Mouse (Mus musculus) spleen, postnatal 0 days (tissue): ENCODE measurements around the gene Mettl14. TPM values are rescaled to one million over a fixed set of nuclear protein-coding genes. Genes with fewer than 3 reads are reported as not detected.

Experiments
- polyA plus RNA-seq: library from polyadenylated mRNA; unstranded; fragments of >200 nt; fragmentation: Nextera tagmentation; extraction: Ambion mirVana; gene quantifications from 2 replicates; pipeline ENCODE4 v1.2.1, GENCODE M21; 2015

Gene Mettl14
- 11.2 and 11.9 TPM in 2 replicates for polyA plus RNA-seq

DNA sequence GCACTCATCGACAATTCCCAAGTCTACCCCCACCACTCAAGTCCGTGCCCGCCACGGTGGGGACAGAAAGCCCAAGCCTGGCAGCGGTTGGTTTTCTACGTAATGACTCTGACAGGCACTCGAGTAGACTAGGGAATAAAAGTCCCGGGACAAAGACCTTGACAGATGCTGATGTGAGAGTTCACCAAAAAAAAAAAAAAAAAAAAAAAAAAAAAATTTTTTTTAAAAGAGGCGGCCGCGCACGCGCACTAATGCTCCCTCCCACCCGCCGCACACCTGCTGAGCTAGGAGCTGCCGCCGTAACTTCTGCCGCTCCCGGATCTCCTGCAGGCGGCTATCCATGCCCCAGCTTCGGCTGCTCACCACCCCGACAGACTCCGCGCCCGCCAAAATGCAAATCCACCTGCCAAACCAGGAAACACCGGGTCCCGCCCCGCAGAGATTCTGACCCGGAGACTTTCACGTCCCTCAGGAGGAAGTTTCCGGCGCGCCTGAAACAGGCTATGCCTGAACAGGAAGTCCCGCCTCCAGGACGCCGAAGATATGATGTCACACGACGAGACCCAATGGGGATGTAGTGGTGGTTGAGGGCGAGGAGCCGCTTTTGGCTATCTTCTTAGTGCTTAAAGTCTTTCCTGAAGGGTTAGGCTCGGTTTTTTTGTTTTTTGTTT, at the start of gene Mettl14:
Gene Mettl14, minus strand, starts transcription at position 623 of the 671 bp plus-strand sequence.

Other genes starting within 250 kb of the Mettl14 start
- gene Synpo2, start 150.0 kb downstream of the Mettl14 start, polyA plus RNA-seq, result 5.6 and 7.3 TPM in 2 replicates
- gene Sec24d, start 118.7 kb downstream of the Mettl14 start, polyA plus RNA-seq, result 20.2 and 24.7 TPM in 2 replicates
- gene Prss12, start 60.8 kb upstream of the Mettl14 start, polyA plus RNA-seq, result 9.4 and 11.7 TPM in 2 replicates